Mouse (Mus musculus) midbrain, embryonic 14.5 days (tissue): Measurements from ENCODE around the gene Cntn2. TPM values are rescaled to one million over a fixed set of nuclear protein-coding genes. Genes with fewer than 3 reads are reported as not detected.

Source experiments
- ATAC-seq: fragments of 200-750 bp; cut with Nextera tagmentation; 2 replicates; pipeline ENCODE4 v1.8.0; 2017; ENCODE audit warnings: moderate number of reproducible peaks, moderate library complexity; ENCODE audit not compliant: low FRiP score, low TSS enrichment
- DNase-seq: peaks from one replicate; pipeline ENCODE4 v3.0.0-alpha.2; 2015
- H3K27ac ChIP-seq: fragments of 300-500 bp; sonication (generic); replicated peaks from 2 replicates; pipeline ENCODE4 v1.5.1; 2014; ENCODE audit warnings: mild to moderate bottlenecking, low read depth, low read length, moderate library complexity
- H3K27me3 ChIP-seq: fragments of 300-500 bp; sonication (generic); 2 replicates; pipeline ENCODE4 v1.6.1; 2014; ENCODE audit warnings: low read length, control low read depth, mixed read lengths; ENCODE audit not compliant: control insufficient read depth, insufficient read depth
- H3K36me3 ChIP-seq: fragments of 300-500 bp; sonication (generic); 2 replicates; pipeline ENCODE4 v1.6.1; 2014; ENCODE audit warnings: low read length, control low read depth; ENCODE audit not compliant: control insufficient read depth, insufficient read depth
- H3K4me1 ChIP-seq: fragments of 300-500 bp; sonication (generic); 2 replicates; pipeline ENCODE4 v1.6.1; 2014; ENCODE audit warnings: mild to moderate bottlenecking, antibody characterized with exemption, low read length, control low read depth; ENCODE audit not compliant: control insufficient read depth, insufficient read depth
- H3K4me2 ChIP-seq: fragments of 300-500 bp; sonication (generic); 2 replicates; pipeline ENCODE4 v1.6.1; 2014; ENCODE audit warnings: mild to moderate bottlenecking, low read length, moderate library complexity
- H3K4me3 ChIP-seq: fragments of 300-500 bp; sonication (generic); replicated peaks from 2 replicates; pipeline ENCODE4 v1.5.1; 2014; ENCODE audit warnings: low read depth, low read length
- H3K9ac ChIP-seq: fragments of 300-500 bp; sonication (generic); replicated peaks from 2 replicates; pipeline ENCODE4 v1.6.1; 2014; ENCODE audit warnings: mild to moderate bottlenecking, low read length, moderate library complexity
- H3K9me3 ChIP-seq: fragments of 300-500 bp; sonication (generic); 2 replicates; pipeline ENCODE4 v1.6.1; 2016; ENCODE audit warnings: low read length, control low read depth, mixed read lengths; ENCODE audit not compliant: control insufficient read depth
- WGBS: fragments of 180-500 bp; shearing (Covaris S2); extraction: QIAGEN DNeasy Blood & Tissue Kit; methylation state at CpG from one replicate; pipeline ENCODE4 v1.1.7; 2014; 5-methylcytosine and 5-hydroxymethylcytosine counted together
- polyA plus RNA-seq: library from polyadenylated mRNA; unstranded; fragments of >200 nt; fragmentation: Nextera tagmentation; extraction: Ambion mirVana; gene quantifications from 2 replicates; pipeline ENCODE4 v1.2.1, GENCODE M21; 2014

The Cntn2 gene
- polyA plus RNA-seq, 1 experiment from 2014 or later = 65.3 TPM

DNA sequence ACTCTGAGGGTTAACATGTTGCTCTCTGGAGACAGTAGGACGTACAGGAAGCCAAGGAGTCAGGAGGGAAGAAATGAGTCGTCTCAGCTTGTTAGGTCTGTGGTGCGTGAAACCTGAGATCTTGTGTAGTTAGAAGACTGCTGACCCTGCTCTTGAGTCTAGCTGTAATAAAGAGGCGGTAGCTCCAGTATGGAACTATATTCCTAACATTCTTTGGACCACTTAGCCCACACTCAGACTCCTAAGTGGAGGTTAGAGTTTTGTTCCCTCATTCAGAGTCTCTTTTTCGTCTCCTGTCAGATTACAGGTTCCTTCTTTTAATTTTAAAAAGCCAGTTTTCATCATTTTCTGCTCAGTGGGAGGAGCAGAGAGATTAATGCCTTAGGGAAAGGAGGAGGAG is 78.4 kb downstream of the Cntn2 start:
- no peak for ATAC-seq
- H3K9me3 ChIP-seq = no peaks in the 10 kb centered on the region
- no peak for DNase-seq
- H3K27ac ChIP-seq = no peak overlapping the region
- no peak overlapping the region for H3K9ac ChIP-seq
- H3K27me3 ChIP-seq = no peaks in the 10 kb centered on the region
- peaks cover 59% of the 10 kb centered on the region for H3K36me3 ChIP-seq
- no peak overlapping the region for H3K4me3 ChIP-seq
- no peaks in the 10 kb centered on the region for H3K4me1 ChIP-seq
- 93% methylated on average over 5 of the region's 5 CpGs for WGBS
- no peak overlapping the region for H3K4me2 ChIP-seq

Other genes starting within 250 kb of the Cntn2 start
- gene Klhdc8a, start 244.6 kb downstream of the Cntn2 start, polyA plus RNA-seq = 10.1 and 11.1 TPM in 2 replicates
- gene Nuak2, start 227.1 kb downstream of the Cntn2 start, polyA plus RNA-seq = 22.3 and 38.0 TPM in 2 replicates
- 28.4 and 29.1 TPM in 2 replicates for gene Tmcc2, start 152.0 kb downstream of the Cntn2 start, polyA plus RNA-seq
- 10.6 and 11.4 TPM in 2 replicates for gene Dstyk, start 125.7 kb downstream of the Cntn2 start, polyA plus RNA-seq
- 38.2 and 48.6 TPM in 2 replicates for gene Rbbp5, start 65.9 kb downstream of the Cntn2 start, polyA plus RNA-seq
- 1.1 and 1.3 TPM in 2 replicates for gene Tmem81, start 37.0 kb downstream of the Cntn2 start, polyA plus RNA-seq
- 37.8 and 48.6 TPM in 2 replicates for gene Nfasc, start 198.5 kb upstream of the Cntn2 start, polyA plus RNA-seq